Mouse (Mus musculus): ENCODE results near the gene Foxn3.

The Foxn3 gene

GRCm38 (mm10) chr12:99262066-99262599 lies 301.2 kb downstream of the Foxn3 start:
- DNase-seq (ENCODE audit: low read depth, low spot score), result no peak

GRCm38 (mm10) chr12:99260171-99260570 lies 303.2 kb downstream of the Foxn3 start:
- no peak for DNase-seq (ENCODE audit: low read depth, low spot score)

- no peak for DNase-seq (ENCODE audit: low read depth, low spot score)
Measured at GRCm38 (mm10) chr12:99257570-99257969, 305.8 kb downstream of the Foxn3 start.

- DNase-seq (ENCODE audit: low read depth, low spot score), result no peak
Measured at GRCm38 (mm10) chr12:99256997-99257396, 306.4 kb downstream of the Foxn3 start.

- DNase-seq (ENCODE audit: low read depth, low spot score), result no peak
Measured at GRCm38 (mm10) chr12:99256463-99256862, 306.9 kb downstream of the Foxn3 start.

- DNase-seq (ENCODE audit: low read depth, low spot score), result no peak
Measured at GRCm38 (mm10) chr12:99254436-99254835, 308.9 kb downstream of the Foxn3 start.

- DNase-seq (ENCODE audit: low read depth, low spot score), result no peak
Measured at GRCm38 (mm10) chr12:99253562-99253961, 309.8 kb downstream of the Foxn3 start.

GRCm38 (mm10) chr12:99248606-99249005 lies 314.8 kb downstream of the Foxn3 start:
- DNase-seq (ENCODE audit: low read depth, low spot score), result no peak

- DNase-seq (ENCODE audit: low read depth, low spot score), result no peak
Measured at GRCm38 (mm10) chr12:99247939-99248338, 315.4 kb downstream of the Foxn3 start.

GRCm38 (mm10) chr12:99246984-99247746 lies 316.2 kb downstream of the Foxn3 start:
- DNase-seq (ENCODE audit: low read depth, low spot score), result no peak

- no peak for DNase-seq (ENCODE audit: low read depth, low spot score)
Measured at GRCm38 (mm10) chr12:99244673-99245072, 318.7 kb downstream of the Foxn3 start.

GRCm38 (mm10) chr12:99244264-99244663 lies 319.1 kb downstream of the Foxn3 start:
- no peak for DNase-seq (ENCODE audit: low read depth, low spot score)

GRCm38 (mm10) chr12:99243316-99243715 lies 320.1 kb downstream of the Foxn3 start:
- no peak for DNase-seq (ENCODE audit: low read depth, low spot score)

- DNase-seq (ENCODE audit: low read depth, low spot score), result no peak
Measured at GRCm38 (mm10) chr12:99240185-99240726, 323.1 kb downstream of the Foxn3 start.

- no peak for DNase-seq (ENCODE audit: low read depth, low spot score)
Measured at GRCm38 (mm10) chr12:99239735-99240134, 323.6 kb downstream of the Foxn3 start.

- no peak for DNase-seq (ENCODE audit: low read depth, low spot score)
Measured at GRCm38 (mm10) chr12:99237497-99237896, 325.9 kb downstream of the Foxn3 start.

- no peak for DNase-seq (ENCODE audit: low read depth, low spot score)
Measured at GRCm38 (mm10) chr12:99234346-99234745, 329.0 kb downstream of the Foxn3 start.

GRCm38 (mm10) chr12:99233386-99233785 lies 330.0 kb downstream of the Foxn3 start:
- no peak for DNase-seq (ENCODE audit: low read depth, low spot score)

- no peak for DNase-seq (ENCODE audit: low read depth, low spot score)
Measured at GRCm38 (mm10) chr12:99232478-99232877, 330.9 kb downstream of the Foxn3 start.

GRCm38 (mm10) chr12:99231321-99231720 lies 332.1 kb downstream of the Foxn3 start:
- DNase-seq (ENCODE audit: low read depth, low spot score), result no peak

- no peak for DNase-seq (ENCODE audit: low read depth, low spot score)
Measured at GRCm38 (mm10) chr12:99230783-99231048, 332.7 kb downstream of the Foxn3 start.

GRCm38 (mm10) chr12:99229973-99230782 lies 333.2 kb downstream of the Foxn3 start:
- no peak for DNase-seq (ENCODE audit: low read depth, low spot score)
